Mouse (Mus musculus): ENCODE data around the gene Adm2.
A peak's percentile ranks its signal among the peaks of the same experiment; 100 is the strongest.

Gene Adm2

DNA sequence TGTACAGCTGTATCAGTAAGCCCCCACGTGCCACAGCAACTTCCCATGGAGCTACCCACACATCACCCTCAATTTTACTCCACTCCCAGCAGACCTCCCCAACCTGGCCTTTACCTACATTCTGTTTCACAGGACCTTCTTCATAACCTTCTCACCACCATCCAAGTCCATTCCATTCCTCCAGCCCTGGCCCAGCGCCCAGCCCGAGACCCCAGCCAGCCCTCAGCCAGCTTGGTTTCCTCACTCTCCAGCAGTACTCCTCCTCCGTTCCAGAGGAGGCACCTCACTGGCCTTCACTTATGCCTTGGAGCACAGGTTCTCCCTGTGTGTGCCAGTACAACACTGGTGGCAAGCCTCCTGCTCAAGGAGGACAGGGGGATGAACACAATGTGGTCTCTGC is 9.2 kb upstream of the Adm2 start:
- no peak for DNase-seq (ENCODE audit: low spot score)

DNA sequence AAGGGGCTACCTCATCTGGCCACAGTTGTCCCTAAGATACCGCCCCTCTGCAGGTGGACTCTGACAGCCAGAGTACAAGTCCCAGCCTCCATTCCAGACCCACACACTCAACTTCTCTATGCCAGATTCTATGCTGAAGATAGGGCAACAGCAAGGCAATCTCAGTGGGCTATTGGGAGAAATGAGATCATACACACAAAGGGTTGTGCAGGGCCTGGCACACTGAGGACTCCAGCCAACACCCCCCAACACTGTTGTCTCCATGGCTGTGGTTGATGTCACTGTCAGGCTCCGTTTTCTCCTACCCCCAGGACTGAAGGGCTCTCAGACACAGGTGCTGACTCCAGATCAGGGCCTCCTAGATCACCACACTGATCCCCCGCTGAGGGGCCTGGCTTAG is 8.4 kb upstream of the Adm2 start:
- no peak for DNase-seq (ENCODE audit: low spot score)

- DNase-seq (ENCODE audit: low spot score), result peak; percentile 35
Measured at GRCm38 (mm10) chr15:89314511-89315189, 7.9 kb upstream of the Adm2 start.

DNA sequence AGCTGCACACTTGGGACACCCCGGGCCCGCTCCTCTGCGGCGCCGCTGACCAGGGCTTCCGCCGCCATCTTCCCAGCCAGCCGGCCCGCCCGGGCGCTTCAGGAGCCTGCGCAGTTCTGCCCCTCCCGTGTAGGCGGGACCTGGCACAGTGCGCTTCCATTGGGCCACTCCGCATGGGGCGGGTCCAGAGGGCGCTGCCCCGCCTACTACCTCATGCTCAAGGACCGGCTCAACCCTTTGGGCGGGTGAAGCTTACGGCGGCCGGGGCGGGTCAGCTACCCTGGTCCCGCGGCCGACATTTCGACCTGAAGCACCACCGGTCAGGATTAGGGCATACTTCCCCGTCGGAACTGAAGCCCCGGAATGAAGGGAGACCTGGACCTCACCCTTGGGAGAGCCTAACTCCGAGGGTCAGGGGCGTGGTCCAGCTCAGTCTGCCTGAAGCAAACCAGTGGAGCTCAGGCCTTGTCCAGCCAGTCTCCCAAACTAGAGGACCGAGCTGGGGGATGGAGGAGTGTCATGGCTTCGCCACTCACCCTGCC is 7.3 kb upstream of the Adm2 start, which contains the start of gene Sbf1:
Sbf1 (minus strand) TSS at position 122 of the 542 bp plus-strand sequence.
- peak; percentile 98 for DNase-seq (ENCODE audit: low spot score)

DNA sequence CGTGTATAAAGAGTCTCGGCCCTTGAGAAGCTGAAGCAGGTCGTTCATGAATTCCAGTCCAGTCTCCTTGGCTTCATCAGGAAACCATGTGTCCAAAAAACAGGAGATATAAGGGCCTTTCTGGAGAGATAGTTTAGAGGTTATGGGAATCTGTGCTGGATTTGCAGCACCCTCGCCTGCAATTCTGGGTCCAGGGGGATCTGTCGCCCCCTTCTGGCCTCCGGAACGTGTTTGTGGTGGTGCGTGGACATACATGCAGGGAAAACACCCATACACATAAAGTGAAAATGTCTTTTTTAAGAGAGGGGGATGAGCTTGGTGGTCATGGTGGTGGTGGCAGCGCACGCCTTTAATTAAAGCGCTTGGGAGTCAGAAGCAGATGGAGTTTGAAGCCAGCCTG is 6.4 kb upstream of the Adm2 start:
- peak; percentile 25 for DNase-seq (ENCODE audit: low spot score)

GRCm38 (mm10) chr15:89321264-89321663 is 1.3 kb upstream of the Adm2 start:
- DNase-seq (ENCODE audit: low spot score), result no peak

- DNase-seq (ENCODE audit: low spot score), result no peak
Measured at GRCm38 (mm10) chr15:89323656-89324055, 1.1 kb downstream of the Adm2 start.

DNA sequence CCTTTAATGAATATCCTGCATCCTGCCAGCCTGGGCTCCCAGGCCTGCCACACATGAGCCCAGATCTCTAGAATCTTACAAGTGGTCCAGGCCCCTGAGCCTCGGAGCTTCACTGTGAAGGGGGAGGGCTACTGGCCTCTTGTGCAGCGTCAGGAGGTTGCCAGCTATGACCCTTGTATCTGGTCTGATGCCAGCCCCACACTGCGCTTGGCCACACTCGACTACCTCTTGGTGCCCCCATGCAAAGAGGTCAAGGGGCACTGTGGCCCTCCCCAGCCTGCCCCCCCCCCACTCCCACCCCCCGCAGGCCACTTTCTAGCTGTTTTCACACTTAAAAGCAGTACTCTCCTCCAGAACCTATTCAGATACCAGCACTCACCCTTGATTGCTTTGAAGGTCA is 3.9 kb downstream of the Adm2 start:
- no peak for DNase-seq (ENCODE audit: low spot score)

DNA sequence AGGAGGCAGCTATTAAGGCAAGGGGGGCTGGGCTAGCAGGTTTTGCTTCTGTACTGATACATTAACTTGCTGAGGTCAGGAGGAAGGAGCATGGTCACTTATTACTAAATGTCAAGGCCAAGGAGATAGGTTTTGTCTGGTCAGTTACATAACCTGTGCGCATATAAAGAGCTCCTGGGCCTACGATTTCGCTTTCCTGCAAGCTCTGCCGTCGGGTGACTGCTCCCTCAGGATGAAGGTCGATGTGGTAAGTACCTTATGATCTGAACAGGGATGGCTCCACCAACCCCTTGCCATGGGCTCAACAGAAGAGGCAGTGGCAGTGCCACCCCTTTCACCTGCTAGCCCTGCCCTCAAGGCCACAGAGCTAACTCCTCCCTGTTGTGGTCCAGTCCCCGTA is 11.8 kb downstream of the Adm2 start, which contains the start of gene Miox:
Miox (plus strand) TSS at position 128 of the 400 bp plus-strand sequence.
- no peak for DNase-seq (ENCODE audit: low spot score)

GRCm38 (mm10) chr15:89334774-89335537 is 12.4 kb downstream of the Adm2 start:
- DNase-seq (ENCODE audit: low spot score), result no peak

GRCm38 (mm10) chr15:89336422-89336821 is 13.9 kb downstream of the Adm2 start:
- DNase-seq (ENCODE audit: low spot score), result no peak

- DNase-seq (ENCODE audit: low spot score), result no peak
Measured at GRCm38 (mm10) chr15:89339696-89340095, 17.2 kb downstream of the Adm2 start.

- DNase-seq (ENCODE audit: low spot score), result no peak
Measured at GRCm38 (mm10) chr15:89340136-89340535, 17.6 kb downstream of the Adm2 start.

GRCm38 (mm10) chr15:89341678-89342077 is 19.2 kb downstream of the Adm2 start:
- no peak for DNase-seq (ENCODE audit: low spot score)

DNA sequence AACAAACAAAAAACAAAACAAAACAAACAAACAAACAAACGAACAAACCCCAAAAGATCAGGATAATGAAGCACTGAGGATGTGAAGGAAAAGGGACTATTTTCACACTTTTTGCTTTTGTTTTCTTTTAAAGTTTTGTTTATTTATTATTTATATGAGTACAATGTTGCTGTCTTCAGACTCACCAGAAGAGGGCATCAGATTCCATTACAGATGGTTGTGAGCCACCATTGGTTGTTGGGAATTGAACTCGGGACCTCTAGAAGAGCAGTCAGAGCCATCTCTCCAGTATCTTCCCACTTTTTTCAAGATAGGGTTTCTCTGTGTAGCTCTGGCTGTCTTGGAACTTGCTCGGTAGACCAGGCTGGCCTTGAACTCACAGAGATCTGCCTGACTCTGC is 20.8 kb downstream of the Adm2 start:
- no peak for DNase-seq (ENCODE audit: low spot score)

DNA sequence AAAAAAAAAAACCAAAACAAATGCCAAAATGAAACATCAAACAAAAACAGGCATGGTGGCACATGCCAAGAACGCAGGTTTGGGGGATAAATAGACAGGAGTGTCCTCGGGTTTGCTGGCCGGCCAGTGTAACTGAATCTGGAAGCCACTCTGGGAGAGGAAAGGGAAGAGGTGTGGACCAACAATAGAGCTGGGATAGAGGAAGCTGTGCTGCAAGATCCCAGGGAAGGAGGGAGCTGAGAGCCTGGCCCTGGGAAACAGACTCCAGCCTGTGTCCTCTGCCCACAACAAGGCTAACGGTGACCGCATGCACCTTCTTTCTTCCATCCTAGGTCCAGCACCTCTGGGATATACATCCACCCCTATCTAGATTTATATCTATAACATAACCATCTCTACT is 27.9 kb downstream of the Adm2 start:
- DNase-seq (ENCODE audit: low spot score), result no peak

DNA sequence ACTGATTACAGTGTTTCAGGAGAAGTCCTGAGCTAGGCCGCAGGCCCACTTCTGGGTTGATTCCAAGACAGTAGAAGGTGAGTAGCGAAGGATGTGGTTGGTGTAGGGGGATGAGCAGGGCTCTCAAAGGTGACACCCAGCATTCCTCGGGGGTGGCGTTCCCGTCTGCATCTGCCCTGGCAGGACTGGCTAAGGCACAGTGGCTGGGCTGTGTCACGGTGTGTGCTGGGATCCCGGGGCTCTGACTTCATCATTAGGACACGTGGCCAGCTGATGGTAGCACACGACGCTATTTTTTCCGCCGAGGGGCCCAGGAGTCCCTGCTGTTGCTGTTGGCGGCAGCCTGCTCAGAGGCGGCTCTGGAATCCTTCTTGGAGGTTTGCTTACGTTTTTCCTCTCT is 28.8 kb downstream of the Adm2 start:
- no peak for DNase-seq (ENCODE audit: low spot score)

DNA sequence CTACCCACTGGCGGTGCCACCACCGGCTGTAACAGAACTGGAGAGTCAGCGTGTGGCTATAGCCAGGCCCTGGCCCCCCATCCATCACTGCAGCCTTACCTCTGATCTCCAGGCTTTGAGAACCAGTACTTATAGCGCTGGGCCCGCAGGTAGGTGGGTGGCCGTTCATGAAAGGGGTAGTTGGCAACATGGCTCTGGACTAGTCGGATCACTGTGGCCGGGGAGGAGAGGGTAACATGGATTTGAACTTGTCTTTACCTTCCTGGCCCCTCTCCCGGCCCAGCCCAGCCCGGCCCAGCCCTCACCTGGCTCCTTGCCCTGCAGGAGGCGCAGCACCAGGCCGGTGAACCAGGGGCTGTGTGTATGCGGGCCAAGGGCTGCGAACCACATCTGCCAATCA is 29.5 kb downstream of the Adm2 start:
- DNase-seq (ENCODE audit: low spot score), result no peak

DNA sequence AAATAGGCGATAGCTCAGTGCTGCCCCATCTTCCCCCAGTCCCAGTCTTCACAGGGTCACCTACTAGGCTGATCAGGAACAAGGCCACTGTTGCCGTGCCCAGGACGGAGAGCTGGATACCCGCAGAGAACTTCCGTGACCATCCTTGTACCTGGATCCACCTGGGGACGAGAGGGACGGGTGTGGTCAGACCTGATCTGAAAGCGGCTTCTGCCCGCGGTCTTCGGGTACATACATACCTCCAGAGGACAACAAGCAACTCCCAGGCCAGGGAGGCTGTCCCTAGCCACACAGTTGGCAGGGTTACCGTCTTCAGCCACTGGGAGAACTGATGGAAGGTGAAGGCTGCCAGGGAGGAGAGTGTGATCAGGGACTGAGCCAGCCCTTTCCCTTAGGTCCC is 30.3 kb downstream of the Adm2 start:
- DNase-seq (ENCODE audit: low spot score), result no peak

DNA sequence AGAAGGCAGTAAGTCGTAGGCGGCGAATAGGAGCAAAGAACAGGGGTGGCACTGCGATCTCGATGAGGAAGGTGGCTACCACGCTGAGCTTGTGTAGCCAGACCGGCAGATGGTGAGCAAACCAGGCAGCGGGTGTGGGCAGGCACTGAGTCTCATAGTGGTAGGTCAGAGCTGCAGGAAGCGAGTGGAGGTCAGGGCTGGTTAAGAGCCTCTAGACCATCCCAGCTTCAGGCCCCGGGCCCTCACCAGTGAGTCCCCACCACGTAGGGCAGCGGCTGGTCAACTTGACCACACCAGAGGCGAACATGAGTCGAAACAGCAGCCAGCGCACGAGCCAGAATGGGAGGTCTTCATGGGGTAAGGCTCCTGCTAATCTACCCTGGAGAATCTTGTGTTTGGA is 31.3 kb downstream of the Adm2 start:
- DNase-seq (ENCODE audit: low spot score), result no peak

DNA sequence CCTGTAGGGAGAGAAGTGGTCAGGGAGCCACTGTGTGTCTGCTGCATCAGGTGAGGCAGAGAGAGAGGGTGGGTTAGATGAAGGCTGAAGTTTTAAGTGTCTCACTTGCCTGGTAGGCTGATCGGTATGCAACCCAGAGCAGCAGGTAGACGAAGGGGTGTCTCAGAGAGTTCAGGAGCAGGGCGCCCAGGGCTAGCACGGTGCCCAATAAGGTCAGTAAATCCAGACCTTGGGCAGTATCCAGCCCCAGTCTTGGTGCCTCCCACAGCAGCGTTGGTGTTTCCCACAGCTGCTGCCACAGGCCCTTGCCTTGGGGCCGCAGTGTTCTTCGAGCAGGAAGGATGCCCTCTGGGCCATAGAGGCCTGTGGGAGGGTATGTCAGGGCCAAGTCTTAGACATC is 31.9 kb downstream of the Adm2 start:
- no peak for DNase-seq (ENCODE audit: low spot score)

DNA sequence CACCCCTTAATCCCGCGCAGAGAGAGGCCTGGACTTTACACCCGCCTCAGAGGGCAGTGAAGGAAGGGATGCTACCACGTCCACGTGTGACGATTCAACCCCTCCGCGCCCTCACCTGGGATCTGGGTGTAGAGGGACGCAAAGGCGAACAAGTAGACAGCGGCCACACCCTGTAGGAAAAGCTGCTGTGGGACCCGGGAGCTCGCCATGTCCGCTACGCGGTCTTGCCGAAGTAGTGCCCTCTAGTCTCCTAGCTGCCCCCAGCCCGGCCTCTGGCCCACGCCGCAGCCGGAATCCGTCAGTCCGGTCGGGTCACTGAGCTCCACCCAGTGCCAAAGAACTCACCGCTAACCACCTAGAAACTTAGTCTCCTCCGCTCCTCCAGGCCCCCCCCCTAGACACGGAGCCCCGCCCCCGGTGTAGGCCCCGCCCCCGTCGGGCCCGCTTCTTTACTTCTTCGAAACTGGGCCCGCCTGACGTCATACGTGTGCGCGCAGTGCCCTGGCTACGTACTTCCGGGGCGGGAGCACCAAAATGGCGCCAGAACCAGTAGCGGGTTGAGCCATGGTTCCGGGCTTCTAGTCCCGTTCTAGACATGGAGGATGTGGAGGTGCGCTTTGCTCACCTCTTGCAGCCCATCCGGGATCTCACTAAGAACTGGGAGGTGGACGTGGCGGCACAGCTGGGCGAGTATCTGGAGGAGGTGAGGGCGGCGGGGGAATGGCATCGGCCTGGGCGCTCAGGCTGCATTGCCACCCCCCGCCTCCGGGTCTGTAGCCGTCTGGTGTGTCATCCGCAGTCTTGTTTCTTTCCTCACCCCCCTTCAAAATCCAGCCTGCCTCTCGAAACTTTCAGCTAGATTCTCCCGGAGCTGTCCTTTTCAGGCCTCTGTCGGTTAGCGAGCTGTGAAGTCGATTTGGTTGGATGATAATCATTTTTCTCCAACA is 33.0 kb downstream of the Adm2 start, which contains the start of the genes Lmf2 and Ncaph2:
Lmf2 (minus strand) TSS at position 419 of the 947 bp plus-strand sequence.
Ncaph2 (plus strand) TSS at position 479 of the 947 bp plus-strand sequence.
- DNase-seq (ENCODE audit: low spot score), result peak; percentile 98
